Mouse (Mus musculus) liver, embryonic 11.5 days (tissue): ENCODE measurements around the gene Cd99l2. TPM values are rescaled to one million over a fixed set of nuclear protein-coding genes. Genes with fewer than 3 reads are reported as not detected.

Experiments used
- ATAC-seq: fragments of 200-750 bp; cut with Nextera tagmentation; replicated peaks from 2 replicates; pipeline ENCODE4 v1.8.0; 2017; ENCODE audit warnings: moderate number of reproducible peaks, mild to moderate bottlenecking, moderate TSS enrichment, moderate library complexity; ENCODE audit not compliant: low FRiP score
- DNase-seq: peaks from one replicate; pipeline ENCODE4 v3.0.0-alpha.2; 2017; ENCODE audit warnings: low spot score
- H3K27ac ChIP-seq: fragments of 300-500 bp; sonication (generic); 2 replicates; pipeline ENCODE4 v1.5.1; 2014; ENCODE audit warnings: mild to moderate bottlenecking, low read depth, low read length, control low read depth
- H3K27me3 ChIP-seq: fragments of 300-500 bp; sonication (generic); replicated peaks from 2 replicates; pipeline ENCODE4 v1.6.1; 2014; ENCODE audit warnings: low read length, mixed read lengths; ENCODE audit not compliant: control insufficient read depth, insufficient read depth
- H3K36me3 ChIP-seq: fragments of 300-500 bp; sonication (generic); 2 replicates; pipeline ENCODE4 v1.6.1; 2014; ENCODE audit warnings: mild to moderate bottlenecking, low read length, moderate library complexity, mixed read lengths; ENCODE audit not compliant: control insufficient read depth, insufficient read depth
- H3K4me1 ChIP-seq: fragments of 300-500 bp; sonication (generic); replicated peaks from 2 replicates; pipeline ENCODE4 v1.6.1; 2014; ENCODE audit warnings: low read length, mixed read lengths; ENCODE audit not compliant: control insufficient read depth, insufficient read depth
- H3K4me2 ChIP-seq: fragments of 300-500 bp; sonication (generic); 2 replicates; pipeline ENCODE4 v1.6.1; 2014; ENCODE audit warnings: mild to moderate bottlenecking, control low read depth, moderate library complexity
- H3K4me3 ChIP-seq: fragments of 300-500 bp; sonication (generic); 2 replicates; pipeline ENCODE4 v1.5.1; 2014; ENCODE audit warnings: low read depth, low read length, control low read depth
- H3K9ac ChIP-seq: fragments of 300-500 bp; sonication (generic); 2 replicates; pipeline ENCODE4 v1.6.1; 2014; ENCODE audit warnings: low read depth, low read length, control low read depth
- H3K9me3 ChIP-seq: fragments of 300-500 bp; sonication (generic); 2 replicates; pipeline ENCODE4 v1.6.1; 2016; ENCODE audit warnings: low read length, inconsistent platforms, mixed read lengths; ENCODE audit not compliant: control insufficient read depth
- WGBS: fragments of 180-500 bp; shearing (Covaris S2); extraction: QIAGEN DNeasy Blood & Tissue Kit; methylation state at CpG from one replicate; pipeline ENCODE4 v1.1.7; 2014; 5-methylcytosine and 5-hydroxymethylcytosine counted together
- polyA plus RNA-seq: library from polyadenylated mRNA; unstranded; fragments of >200 nt; fragmentation: Nextera tagmentation; extraction: Ambion mirVana; gene quantifications from 2 replicates; pipeline ENCODE4 v1.2.1, GENCODE M21; 2014

Cd99l2 gene
- polyA plus RNA-seq, 1 experiment from 2014 or later, result 17.2 TPM

- Histone ChIP-seq H3K9ac (no peak overlapping the region), H3K4me3 (no peak overlapping the region), H3K4me2 (no peak overlapping the region), H3K27me3 (no peaks in the 10 kb centered on the region), H3K4me1 (peaks cover 3% of the 10 kb centered on the region; the same call in 1 of the 2 replicates), H3K9me3 (no peaks in the 10 kb centered on the region), H3K27ac (no peak overlapping the region), H3K36me3 (no peaks in the 10 kb centered on the region)
- WGBS, result 49% methylated on average over 9 of the region's 9 CpGs
- DNase-seq (peak; percentile 56), ATAC-seq (peak; percentile 57; the same call in 1 of the 2 replicates)
Observed at GRCm38 (mm10) chrX:71425746-71426519, 66.7 kb downstream of the Cd99l2 start.

DNA sequence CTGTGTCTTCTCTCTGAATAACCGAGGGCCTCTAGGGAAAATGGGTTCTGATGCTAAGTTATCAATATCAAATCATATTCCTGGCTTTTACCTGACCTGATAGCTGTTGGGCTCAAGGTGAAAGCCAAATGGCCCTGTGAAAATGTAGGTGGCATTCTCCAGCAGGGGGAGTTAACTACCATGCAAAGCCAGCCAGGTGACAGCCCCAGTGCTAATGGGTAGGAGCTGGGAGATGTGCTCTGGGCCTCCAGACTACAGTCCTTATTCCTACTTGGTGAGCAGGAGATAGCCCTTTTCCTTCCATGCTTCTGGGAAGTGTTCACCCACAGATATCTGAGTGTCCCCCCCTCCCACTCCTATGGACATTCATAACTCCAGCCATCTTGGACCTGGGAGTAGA, 67.8 kb downstream of the Cd99l2 start:
- Histone ChIP-seq H3K9me3 (no peaks in the 10 kb centered on the region), H3K36me3 (no peaks in the 10 kb centered on the region), H3K9ac (no peak overlapping the region), H3K4me1 (peaks cover 3% of the 10 kb centered on the region; the same call in 1 of the 2 replicates), H3K4me2 (no peak overlapping the region), H3K27ac (no peak overlapping the region), H3K4me3 (no peak overlapping the region), H3K27me3 (no peaks in the 10 kb centered on the region)
- 66% methylated on average over 1 of the region's 1 CpGs for WGBS
- no peak for DNase-seq
- ATAC-seq, result no peak

GRCm38 (mm10) chrX:71413616-71414015, 79.0 kb downstream of the Cd99l2 start:
- ATAC-seq, result no peak
- Histone ChIP-seq H3K4me2 (no peak overlapping the region), H3K4me1 (no peaks in the 10 kb centered on the region), H3K4me3 (no peak overlapping the region), H3K9me3 (no peaks in the 10 kb centered on the region), H3K9ac (no peak overlapping the region), H3K36me3 (no peaks in the 10 kb centered on the region), H3K27ac (no peak overlapping the region), H3K27me3 (no peaks in the 10 kb centered on the region)
- WGBS, result 82% methylated on average over 4 of the region's 4 CpGs
- no peak for DNase-seq

- Histone ChIP-seq H3K36me3 (no peaks in the 10 kb centered on the region), H3K9ac (no peak overlapping the region), H3K9me3 (no peaks in the 10 kb centered on the region), H3K27me3 (no peaks in the 10 kb centered on the region), H3K27ac (no peak overlapping the region), H3K4me2 (no peak overlapping the region), H3K4me1 (no peaks in the 10 kb centered on the region), H3K4me3 (no peak overlapping the region)
- ATAC-seq, result no peak
- WGBS, result 82% methylated on average over 3 of the region's 3 CpGs
- DNase-seq, result no peak
Observed at GRCm38 (mm10) chrX:71412776-71413175, 79.9 kb downstream of the Cd99l2 start.

DNA sequence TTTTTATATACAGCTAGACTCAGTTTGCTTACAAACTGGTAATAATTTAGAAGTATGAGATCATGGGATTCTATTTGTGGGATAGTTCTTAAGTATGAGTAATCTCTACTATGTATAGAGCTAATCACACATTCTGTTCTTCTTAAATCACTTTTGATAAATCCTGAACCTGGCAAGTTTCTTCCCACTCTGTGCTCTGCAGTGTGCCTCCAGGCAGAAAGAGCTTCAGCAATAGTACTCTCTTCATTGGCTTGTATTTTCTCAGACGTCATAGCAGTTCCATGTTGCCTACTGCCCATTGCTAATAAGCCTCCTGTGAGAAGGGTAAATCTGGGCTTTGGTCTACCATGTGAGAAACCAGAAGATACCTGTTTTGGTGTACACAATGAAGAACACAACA, 84.3 kb downstream of the Cd99l2 start:
- Histone ChIP-seq H3K9me3 (no peaks in the 10 kb centered on the region), H3K27ac (no peak overlapping the region), H3K9ac (no peak overlapping the region), H3K27me3 (0 out of 2 replicates have a peak, but pooled peaks cover 3% of the 10 kb centered on the region), H3K4me1 (no peaks in the 10 kb centered on the region), H3K36me3 (no peaks in the 10 kb centered on the region), H3K4me3 (no peak overlapping the region), H3K4me2 (no peak overlapping the region)
- DNase-seq (no peak), ATAC-seq (no peak)
- WGBS, result 79% methylated on average over 1 of the region's 1 CpGs

- ATAC-seq, result no peak
Observed at GRCm38 (mm10) chrX:71406290-71406689, 86.4 kb downstream of the Cd99l2 start.

DNA sequence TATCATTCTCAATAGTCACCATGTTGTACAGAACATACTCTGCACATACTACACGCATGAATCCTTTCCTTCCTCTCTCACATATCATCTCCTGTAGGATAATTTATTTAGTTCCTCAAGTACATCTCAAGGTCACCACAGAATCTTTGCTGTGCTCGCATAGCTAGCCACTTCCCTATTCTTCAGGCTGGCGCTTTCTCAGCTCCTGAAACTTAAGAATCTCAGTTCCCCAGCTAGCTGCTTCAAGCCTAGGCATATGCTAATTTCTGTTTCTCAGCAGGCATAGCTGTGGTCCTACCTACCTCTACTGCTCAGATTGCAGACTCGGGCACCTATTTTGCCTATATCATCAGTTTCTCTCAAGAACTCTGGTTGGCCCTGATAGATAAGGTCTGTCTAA, 96.3 kb downstream of the Cd99l2 start:
- H3K27me3 ChIP-seq, result no peaks in the 10 kb centered on the region
- no peak overlapping the region for H3K27ac ChIP-seq
- ATAC-seq (no peak), DNase-seq (no peak)
- H3K9ac ChIP-seq, result no peak overlapping the region
- whole genome bisulfite sequencing, result 77% methylated on average over 4 of the region's 4 CpGs
- no peaks in the 10 kb centered on the region for H3K9me3 ChIP-seq
- H3K4me3 ChIP-seq, result no peak overlapping the region
- H3K4me2 ChIP-seq, result no peak overlapping the region
- H3K36me3 ChIP-seq, result no peaks in the 10 kb centered on the region
- no peaks in the 10 kb centered on the region for H3K4me1 ChIP-seq

More at GRCm38 (mm10) chrX:71406290-71406689, 86.4 kb downstream of the Cd99l2 start:
- no peak overlapping the region for H3K4me2 ChIP-seq
- no peak overlapping the region for H3K27ac ChIP-seq
- H3K9me3 ChIP-seq, result no peaks in the 10 kb centered on the region
- H3K4me3 ChIP-seq, result no peak overlapping the region
- H3K9ac ChIP-seq, result no peak overlapping the region
- no peak for DNase-seq
- 0 out of 2 replicates have a peak, but pooled peaks cover 3% of the 10 kb centered on the region for H3K27me3 ChIP-seq
- no peaks in the 10 kb centered on the region for H3K4me1 ChIP-seq
- H3K36me3 ChIP-seq, result no peaks in the 10 kb centered on the region

GRCm38 (mm10) chrX:71381571-71381970, 111.1 kb downstream of the Cd99l2 start:
- no peak overlapping the region for H3K9ac ChIP-seq
- no peak overlapping the region for H3K27ac ChIP-seq
- no peaks in the 10 kb centered on the region for H3K4me1 ChIP-seq
- WGBS, result 46% methylated on average over 5 of the region's 5 CpGs
- no peak for ATAC-seq
- no peak overlapping the region for H3K4me3 ChIP-seq
- no peaks in the 10 kb centered on the region for H3K27me3 ChIP-seq
- no peaks in the 10 kb centered on the region for H3K36me3 ChIP-seq
- no peak for DNase-seq
- no peaks in the 10 kb centered on the region for H3K9me3 ChIP-seq
- no peak overlapping the region for H3K4me2 ChIP-seq

- Histone ChIP-seq H3K4me2 (no peak overlapping the region), H3K27me3 (no peaks in the 10 kb centered on the region), H3K9me3 (no peaks in the 10 kb centered on the region), H3K36me3 (no peaks in the 10 kb centered on the region), H3K27ac (no peak overlapping the region), H3K9ac (no peak overlapping the region), H3K4me3 (no peak overlapping the region), H3K4me1 (no peaks in the 10 kb centered on the region)
- DNase-seq (no peak), ATAC-seq (no peak)
- 97% methylated on average over 2 of the region's 2 CpGs for WGBS
Observed at GRCm38 (mm10) chrX:71378435-71378834, 114.2 kb downstream of the Cd99l2 start.
